Mouse (Mus musculus): ENCODE data around the gene Msi1.
"Not testable (repeated sequence)": the region's sequence is repeated elsewhere in the genome, so short reads cannot be mapped to it uniquely, and the experiment has no call there.

The Msi1 gene

DNA sequence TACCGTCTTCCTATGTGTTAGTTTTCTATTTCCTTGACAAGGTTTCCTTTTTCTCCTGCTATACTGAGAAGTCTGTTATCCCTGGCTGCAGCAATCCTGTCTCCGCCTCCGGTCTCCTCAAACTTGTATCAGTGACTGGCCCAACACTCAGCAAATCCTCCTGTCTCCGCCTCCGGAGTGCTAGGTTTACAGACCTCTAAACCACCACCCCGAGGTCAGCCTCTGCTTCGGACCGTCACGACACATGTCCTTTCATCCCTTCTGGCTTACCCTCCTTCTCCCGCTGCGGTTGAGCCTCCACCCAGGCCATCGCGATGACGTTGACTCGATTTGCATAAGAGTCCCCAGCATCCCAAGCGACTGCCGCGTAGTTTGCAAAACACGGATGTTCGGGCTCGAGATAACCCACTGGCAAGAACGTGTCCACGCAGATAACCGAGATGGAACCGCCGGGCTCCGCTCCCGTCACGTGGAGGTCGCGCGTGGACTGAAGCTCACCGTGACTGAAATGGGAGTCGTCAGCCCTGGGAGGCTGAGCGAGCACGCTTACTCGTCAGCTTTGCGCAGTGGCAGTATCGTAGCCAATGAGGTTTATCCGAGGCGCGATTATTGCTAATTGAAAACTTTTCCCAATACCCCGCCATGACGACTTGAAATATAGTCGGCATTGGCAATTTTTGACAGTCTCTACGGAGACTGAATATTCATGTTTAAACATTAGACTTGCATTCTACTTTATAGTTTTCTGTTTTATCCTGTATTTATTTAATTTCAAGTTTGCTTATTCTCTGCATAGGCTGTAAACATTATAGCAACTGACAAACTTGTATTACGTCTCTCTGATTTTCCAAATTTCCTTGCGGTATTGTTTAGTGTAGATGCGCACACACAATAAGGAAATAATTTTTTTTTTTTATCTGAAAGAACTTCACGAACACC, 60.6 kb downstream of the Msi1 start:
- DNase-seq (ENCODE audit: low spot score in 2 of 2) = peak; percentile 84 to 87

DNA sequence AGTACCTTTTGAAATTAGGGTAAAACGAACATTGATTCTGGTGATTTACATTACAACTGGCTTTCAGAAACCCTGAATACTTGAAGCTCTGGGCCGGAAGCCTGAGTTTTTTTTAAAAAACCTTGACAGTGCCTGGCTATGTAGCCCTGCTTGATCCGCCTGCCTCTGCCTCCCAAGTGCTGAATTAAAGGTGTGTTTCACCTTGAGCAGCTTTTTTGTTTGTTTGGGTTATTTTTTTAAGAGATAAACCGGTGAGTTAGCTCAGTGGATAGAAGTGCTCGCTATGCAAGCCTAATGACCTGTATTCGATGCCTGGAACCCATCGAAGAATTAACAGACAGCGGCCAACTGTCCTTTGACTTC, 61.2 kb downstream of the Msi1 start:
- DNase-seq (ENCODE audit: low spot score in 2 of 2) = no peak

- no peak for DNase-seq (ENCODE audit: low spot score in 2 of 2)
Observed at GRCm38 (mm10) chr5:115491076-115491475, 61.7 kb downstream of the Msi1 start.

- DNase-seq (ENCODE audit: low spot score in 2 of 2) = peak; percentile 62 to 73
Observed at GRCm38 (mm10) chr5:115491771-115492322, 62.4 kb downstream of the Msi1 start.

DNA sequence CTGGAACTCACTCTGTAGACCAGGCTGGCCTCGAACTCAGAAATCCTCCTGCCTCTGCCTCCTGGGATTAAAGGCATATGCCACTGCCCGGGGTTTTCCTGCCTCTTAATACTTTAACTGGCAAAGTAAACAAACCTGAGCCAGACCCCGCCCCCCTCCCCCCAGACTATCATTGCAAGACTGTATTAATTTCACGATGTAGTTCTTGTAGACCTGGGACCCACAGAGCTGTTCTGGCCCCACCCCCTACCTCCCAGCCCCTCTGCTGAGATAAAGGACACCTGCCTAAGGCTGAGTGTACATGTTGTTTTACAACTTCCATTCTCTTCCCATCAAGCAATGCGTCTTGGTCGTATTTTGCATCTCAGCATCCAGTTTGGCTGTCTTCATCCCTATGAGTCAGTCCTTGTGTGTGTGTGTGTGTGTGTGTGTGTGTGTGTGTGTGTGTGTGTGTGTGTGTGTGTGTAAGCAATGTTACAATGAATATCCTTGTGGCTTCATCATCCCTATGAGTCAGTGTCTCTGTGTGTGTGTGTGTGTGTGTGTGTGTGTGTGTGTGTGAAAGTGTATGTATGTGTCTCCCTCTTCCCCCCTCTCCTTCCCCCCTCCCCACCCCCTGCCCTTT, 63.4 kb downstream of the Msi1 start:
- DNase-seq (ENCODE audit: low spot score in 2 of 2) = no peak

DNA sequence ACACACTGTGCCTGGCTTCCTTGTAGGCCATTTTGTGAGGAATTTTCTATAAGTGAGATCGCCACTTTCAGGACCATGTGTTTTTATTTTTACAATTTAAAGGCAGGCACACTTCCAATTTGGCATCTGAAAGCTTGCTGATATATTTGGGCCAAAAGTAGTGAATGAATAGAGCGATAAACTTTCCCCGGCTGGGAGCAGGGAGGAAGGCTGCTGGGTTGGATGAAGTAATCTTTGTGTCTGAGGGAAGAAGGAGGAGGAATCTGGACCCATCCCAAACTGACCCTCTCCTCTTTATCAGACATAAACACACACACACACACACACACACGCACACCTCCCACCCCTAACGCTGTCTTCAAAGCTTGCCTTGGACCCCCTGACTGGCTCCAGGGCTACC, 64.0 kb downstream of the Msi1 start:
- no peak for DNase-seq (ENCODE audit: low spot score in 2 of 2)

DNA sequence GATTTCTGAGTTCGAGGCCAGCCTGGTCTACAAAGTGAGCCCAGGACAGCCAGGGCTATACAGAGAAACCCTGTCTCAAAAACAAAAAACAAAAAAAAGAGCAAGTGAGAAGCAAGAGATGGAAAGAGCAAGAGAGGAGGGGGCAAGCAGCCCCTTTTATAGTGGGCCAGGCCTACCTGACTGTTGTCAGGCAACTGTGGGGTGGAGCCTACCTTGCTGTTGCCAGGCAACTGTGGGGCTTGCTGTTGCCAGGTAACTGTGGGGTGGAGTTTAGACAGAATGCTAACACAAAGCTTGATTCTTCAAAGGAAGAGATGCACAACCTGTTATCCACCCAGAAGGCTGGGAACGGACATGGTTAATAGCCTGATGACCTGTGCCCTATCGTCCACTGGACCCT, 66.2 kb downstream of the Msi1 start:
- not testable (repeated sequence) for DNase-seq (ENCODE audit: low spot score in 2 of 2)

- no peak for DNase-seq (ENCODE audit: low spot score in 2 of 2)
Observed at GRCm38 (mm10) chr5:115497033-115497432, 67.6 kb downstream of the Msi1 start.

DNA sequence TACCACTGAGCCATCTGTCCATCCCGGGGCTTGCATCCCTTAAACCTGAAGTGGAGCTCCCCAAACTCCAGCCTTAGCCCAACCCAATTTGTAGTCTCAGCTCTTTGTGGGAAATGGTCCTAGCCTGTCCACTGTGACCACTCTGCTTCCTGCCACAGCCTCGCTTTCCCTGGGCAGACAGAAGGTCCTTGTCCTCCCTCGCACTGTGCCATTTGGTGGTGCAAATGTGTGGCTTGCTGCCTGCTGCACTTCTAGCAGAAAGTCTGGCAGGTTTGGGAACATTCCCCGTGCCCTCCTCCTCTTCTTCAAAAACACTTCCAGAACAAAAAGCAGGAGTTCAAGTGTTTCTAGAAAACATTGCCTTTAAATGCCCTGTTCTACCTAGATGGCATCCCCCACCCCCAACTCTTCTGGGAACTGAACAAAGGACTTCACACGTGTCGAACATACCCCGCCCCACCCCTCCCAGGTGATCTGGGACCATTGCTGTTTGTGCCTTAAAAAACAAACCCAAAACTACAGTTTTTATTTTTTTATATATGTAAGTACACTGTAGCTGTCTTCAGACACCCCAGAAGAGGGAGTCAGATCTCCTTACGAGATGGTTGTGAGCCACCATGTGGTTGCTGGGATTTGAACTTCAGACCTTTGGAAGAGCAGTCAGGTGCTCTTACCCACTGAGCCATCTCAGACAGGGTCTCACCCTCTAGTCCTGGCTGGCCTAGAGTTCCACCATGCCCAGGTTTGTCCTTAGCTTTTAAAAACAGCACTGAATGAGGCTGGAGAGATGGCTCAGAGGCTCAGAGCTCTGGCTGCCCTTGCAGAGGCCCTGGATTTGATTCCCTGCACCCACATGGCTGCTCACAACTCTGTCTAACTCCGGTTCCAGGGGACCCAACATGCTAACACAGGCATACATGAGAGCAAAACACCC, 69.2 kb downstream of the Msi1 start:
- DNase-seq (ENCODE audit: low spot score in 2 of 2) = no peak

DNA sequence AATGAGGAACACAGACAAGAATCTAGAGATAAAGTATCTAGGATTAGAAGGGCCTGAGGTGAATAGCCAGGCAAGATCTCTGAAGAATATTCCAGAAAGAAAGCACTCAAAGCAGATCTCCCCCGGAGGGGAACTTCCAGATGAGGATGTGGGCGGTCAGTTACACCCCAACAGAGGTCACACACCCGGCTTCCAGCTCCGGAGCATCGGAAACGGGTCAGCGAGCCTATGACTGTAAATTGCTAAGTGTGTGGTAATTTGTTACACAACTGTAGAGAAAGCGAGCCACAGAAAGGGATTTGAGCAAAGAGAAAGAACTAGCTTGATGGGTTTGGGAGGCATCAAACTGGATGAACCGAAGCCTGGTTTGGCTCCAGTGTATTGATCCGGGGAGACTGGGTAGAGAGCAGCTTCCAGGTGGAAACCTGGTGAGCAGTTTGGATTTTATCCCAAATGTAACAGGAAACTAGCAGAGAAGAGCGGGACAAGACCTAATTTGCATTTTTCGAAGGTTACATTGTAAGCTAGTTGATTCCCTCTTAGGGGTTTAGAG, 71.1 kb downstream of the Msi1 start:
- DNase-seq (ENCODE audit: low spot score in 2 of 2) = no peak

- peak; percentile 46 to 59 for DNase-seq (ENCODE audit: low spot score in 2 of 2)
Observed at GRCm38 (mm10) chr5:115503035-115503434, 73.6 kb downstream of the Msi1 start.
